Mouse (Mus musculus): Measurements from ENCODE around the gene Ctnna3. TPM values are rescaled to one million over a fixed set of nuclear protein-coding genes. Genes with fewer than 3 reads are reported as not detected.

The Ctnna3 gene
- polyA plus RNA-seq, 1 experiment from 2014 or later, result not detected

DNA sequence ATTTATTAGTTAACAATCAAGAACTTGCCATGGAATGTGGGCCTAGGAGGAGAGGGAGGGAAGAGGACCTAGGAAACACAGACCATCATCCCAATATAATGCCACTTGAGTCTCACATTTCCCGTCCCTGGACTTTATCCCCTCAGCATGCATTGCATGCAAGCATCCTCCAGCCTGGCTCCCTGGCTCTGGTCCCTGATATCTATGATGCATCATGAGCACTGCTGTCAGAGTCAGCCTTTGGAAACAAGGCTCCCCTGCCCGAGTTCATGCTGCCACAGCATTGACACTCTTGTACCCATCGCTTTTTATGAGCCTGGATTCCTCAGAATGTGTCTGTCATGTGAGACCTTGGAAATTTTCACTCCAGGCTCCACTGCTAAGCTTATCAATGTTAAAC lies 703.6 kb downstream of the Ctnna3 start:
- no peak for DNase-seq
- TF ChIP-seq CTCF (IDR thresholded peaks at IDR 0.05; ENCODE audit: low read depth), result no peak
- TF ChIP-seq EP300 (IDR thresholded peaks at IDR 0.05; ENCODE audit: low read depth), result no peak
- Histone ChIP-seq H3K27me3 (ENCODE audit: insufficient read depth, low read length) (no peaks in the 10 kb centered on the region), H3K4me1 (ENCODE audit: insufficient read depth) (no peaks in the 10 kb centered on the region), H3K27ac (ENCODE audit: low read depth) (no peak overlapping the region), H3K4me2 (ENCODE audit: low read depth, low read length) (no peak overlapping the region), H3K9ac (replicated peaks) (no peak overlapping the region), H3K4me3 (ENCODE audit: low read depth, low read length) (no peak overlapping the region), H3K36me3 (replicated peaks; ENCODE audit: insufficient read depth, low read length) (no peaks in the 10 kb centered on the region), H3K9me3 (ENCODE audit: low read length) (no peaks in the 10 kb centered on the region)
- WGBS (ENCODE audit: insufficient replicate concordance), result 65% methylated on average over 3 of the region's 3 CpGs
- ATAC-seq, result no peak

DNA sequence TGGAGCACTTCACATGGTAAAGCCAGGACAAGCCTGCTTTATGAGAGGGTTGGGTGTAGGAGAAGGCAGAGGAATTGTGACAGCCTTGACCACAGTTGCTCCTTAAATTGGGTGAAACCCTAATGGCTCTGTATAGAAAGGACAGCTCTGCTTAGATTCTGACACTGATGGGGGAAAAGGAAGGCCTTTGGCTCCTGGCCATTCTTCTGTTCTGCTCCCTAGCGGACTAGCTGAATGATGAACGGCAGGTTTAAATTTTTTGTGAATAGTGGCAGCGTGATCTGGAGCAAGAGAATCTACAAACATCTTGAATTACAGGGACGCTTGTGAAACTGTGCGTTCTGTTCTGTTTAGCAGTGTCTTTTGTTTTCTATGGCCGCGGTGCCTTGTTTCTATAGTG lies 705.6 kb downstream of the Ctnna3 start:
- Histone ChIP-seq H3K4me3 (ENCODE audit: low read depth, low read length) (no peak overlapping the region), H3K4me1 (ENCODE audit: insufficient read depth) (no peaks in the 10 kb centered on the region), H3K9ac (replicated peaks) (no peak overlapping the region), H3K27ac (ENCODE audit: low read depth) (no peak overlapping the region), H3K4me2 (ENCODE audit: low read depth, low read length) (no peak overlapping the region), H3K36me3 (replicated peaks; ENCODE audit: insufficient read depth, low read length) (no peaks in the 10 kb centered on the region), H3K9me3 (ENCODE audit: low read length) (no peaks in the 10 kb centered on the region), H3K27me3 (ENCODE audit: insufficient read depth, low read length) (no peaks in the 10 kb centered on the region)
- TF ChIP-seq CTCF (IDR thresholded peaks at IDR 0.05; ENCODE audit: low read depth) (no peak), EP300 (IDR thresholded peaks at IDR 0.05; ENCODE audit: low read depth) (no peak)
- WGBS (ENCODE audit: insufficient replicate concordance), result 78% methylated on average over 7 of the region's 7 CpGs
- DNase-seq (no peak), ATAC-seq (no peak)

DNA sequence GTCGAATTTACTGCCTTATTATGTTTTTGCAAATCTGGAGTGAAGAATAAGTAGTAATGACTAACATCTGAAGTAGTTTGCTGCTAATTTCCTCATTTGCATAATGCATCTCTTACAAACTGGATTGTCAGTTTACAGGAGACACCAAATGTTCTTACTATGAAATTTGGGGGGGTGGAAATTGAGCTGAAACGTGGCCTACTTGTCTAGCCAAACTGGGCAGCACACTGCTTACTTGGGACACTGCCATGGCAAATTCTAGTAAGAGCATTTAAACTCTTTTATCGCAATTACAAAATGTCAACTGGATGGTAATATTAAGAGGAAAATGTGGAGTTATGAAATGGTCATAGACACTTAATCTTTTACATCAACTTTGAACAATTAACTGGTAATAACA lies 716.6 kb downstream of the Ctnna3 start:
- Histone ChIP-seq H3K27ac (ENCODE audit: low read depth) (no peak overlapping the region), H3K9me3 (ENCODE audit: low read length) (peaks cover 3% of the 10 kb centered on the region; the same call in 1 of the 2 replicates), H3K9ac (replicated peaks) (no peak overlapping the region), H3K27me3 (ENCODE audit: insufficient read depth, low read length) (no peaks in the 10 kb centered on the region), H3K4me3 (ENCODE audit: low read depth, low read length) (no peak overlapping the region), H3K4me1 (ENCODE audit: insufficient read depth) (no peaks in the 10 kb centered on the region), H3K36me3 (replicated peaks; ENCODE audit: insufficient read depth, low read length) (no peaks in the 10 kb centered on the region), H3K4me2 (ENCODE audit: low read depth, low read length) (no peak overlapping the region)
- TF ChIP-seq EP300 (IDR thresholded peaks at IDR 0.05; ENCODE audit: low read depth), result no peak
- TF ChIP-seq CTCF (IDR thresholded peaks at IDR 0.05; ENCODE audit: low read depth), result no peak
- DNase-seq, result no peak
- 66% methylated on average over 3 of the region's 3 CpGs for WGBS (ENCODE audit: insufficient replicate concordance)
- no peak for ATAC-seq

- no peaks in the 10 kb centered on the region for H3K36me3 ChIP-seq (replicated peaks; ENCODE audit: insufficient read depth, low read length)
- no peak overlapping the region for H3K9ac ChIP-seq (replicated peaks)
- 83% methylated on average over 13 of the region's 13 CpGs for WGBS (ENCODE audit: insufficient replicate concordance)
- no peaks in the 10 kb centered on the region for H3K4me1 ChIP-seq (ENCODE audit: insufficient read depth)
- no peaks in the 10 kb centered on the region for H3K9me3 ChIP-seq (ENCODE audit: low read length)
- DNase-seq (no peak), ATAC-seq (no peak)
- no peak overlapping the region for H3K4me3 ChIP-seq (ENCODE audit: low read depth, low read length)
- no peaks in the 10 kb centered on the region for H3K27me3 ChIP-seq (ENCODE audit: insufficient read depth, low read length)
- no peak for TF ChIP-seq EP300 (IDR thresholded peaks at IDR 0.05; ENCODE audit: low read depth)
- no peak for TF ChIP-seq CTCF (IDR thresholded peaks at IDR 0.05; ENCODE audit: low read depth)
- no peak overlapping the region for H3K4me2 ChIP-seq (ENCODE audit: low read depth, low read length)
- no peak overlapping the region for H3K27ac ChIP-seq (ENCODE audit: low read depth)
Measured at GRCm38 (mm10) chr10:64181696-64182095, 751.8 kb downstream of the Ctnna3 start.

GRCm38 (mm10) chr10:64182731-64183130 lies 752.8 kb downstream of the Ctnna3 start:
- TF ChIP-seq EP300 (IDR thresholded peaks at IDR 0.05; ENCODE audit: low read depth) (no peak), CTCF (IDR thresholded peaks at IDR 0.05; ENCODE audit: low read depth) (no peak)
- no peak for ATAC-seq

GRCm38 (mm10) chr10:64188046-64188445 lies 758.1 kb downstream of the Ctnna3 start:
- DNase-seq, result no peak
- Histone ChIP-seq H3K27me3 (ENCODE audit: insufficient read depth, low read length) (no peaks in the 10 kb centered on the region), H3K9ac (replicated peaks) (no peak overlapping the region), H3K9me3 (ENCODE audit: low read length) (no peaks in the 10 kb centered on the region), H3K27ac (ENCODE audit: low read depth) (no peak overlapping the region), H3K4me3 (ENCODE audit: low read depth, low read length) (no peak overlapping the region), H3K36me3 (replicated peaks; ENCODE audit: insufficient read depth, low read length) (no peaks in the 10 kb centered on the region), H3K4me1 (ENCODE audit: insufficient read depth) (no peaks in the 10 kb centered on the region), H3K4me2 (ENCODE audit: low read depth, low read length) (no peak overlapping the region)
- TF ChIP-seq CTCF (IDR thresholded peaks at IDR 0.05; ENCODE audit: low read depth) (no peak), EP300 (IDR thresholded peaks at IDR 0.05; ENCODE audit: low read depth) (no peak)
- 78% methylated on average over 3 of the region's 3 CpGs for WGBS (ENCODE audit: insufficient replicate concordance)
- no peak for ATAC-seq

More at GRCm38 (mm10) chr10:64182731-64183130, 752.8 kb downstream of the Ctnna3 start:
- no peaks in the 10 kb centered on the region for H3K4me1 ChIP-seq (ENCODE audit: insufficient read depth)
- H3K4me3 ChIP-seq (ENCODE audit: low read depth, low read length), result no peak overlapping the region
- no peaks in the 10 kb centered on the region for H3K27me3 ChIP-seq (ENCODE audit: insufficient read depth, low read length)
- H3K9ac ChIP-seq (replicated peaks), result no peak overlapping the region
- 85% methylated on average over 4 of the region's 4 CpGs for WGBS (ENCODE audit: insufficient replicate concordance)
- H3K36me3 ChIP-seq (replicated peaks; ENCODE audit: insufficient read depth, low read length), result no peaks in the 10 kb centered on the region
- H3K9me3 ChIP-seq (ENCODE audit: low read length), result no peaks in the 10 kb centered on the region
- DNase-seq, result no peak
- H3K27ac ChIP-seq (ENCODE audit: low read depth), result no peak overlapping the region
- no peak overlapping the region for H3K4me2 ChIP-seq (ENCODE audit: low read depth, low read length)

- ATAC-seq, result no peak
- no peak overlapping the region for H3K4me2 ChIP-seq (ENCODE audit: low read depth, low read length)
- TF ChIP-seq CTCF (IDR thresholded peaks at IDR 0.05; ENCODE audit: low read depth) (no peak), EP300 (IDR thresholded peaks at IDR 0.05; ENCODE audit: low read depth) (no peak)
- H3K4me3 ChIP-seq (ENCODE audit: low read depth, low read length), result no peak overlapping the region
- no peaks in the 10 kb centered on the region for H3K4me1 ChIP-seq (ENCODE audit: insufficient read depth)
- no peaks in the 10 kb centered on the region for H3K36me3 ChIP-seq (replicated peaks; ENCODE audit: insufficient read depth, low read length)
- H3K9ac ChIP-seq (replicated peaks), result no peak overlapping the region
- H3K27me3 ChIP-seq (ENCODE audit: insufficient read depth, low read length), result no peaks in the 10 kb centered on the region
- no peak for DNase-seq
- H3K27ac ChIP-seq (ENCODE audit: low read depth), result no peak overlapping the region
- H3K9me3 ChIP-seq (ENCODE audit: low read length), result no peaks in the 10 kb centered on the region
- 58% methylated on average over 1 of the region's 1 CpGs for WGBS (ENCODE audit: insufficient replicate concordance)
Measured at GRCm38 (mm10) chr10:64197584-64197983, 767.7 kb downstream of the Ctnna3 start.

Measured in liver, postnatal 0 days (tissue).